Mouse (Mus musculus) ES-Bruce4 (cell line): ENCODE data around the gene Cdc42se1. TPM values are rescaled to one million over a fixed set of nuclear protein-coding genes. Genes with fewer than 3 reads are reported as not detected.

Source experiments
- H3K27ac ChIP-seq: 2 replicates; pipeline ENCODE4 v1.5.1; 2012; ENCODE audit warnings: low read length, inconsistent platforms; ENCODE audit not compliant: insufficient read depth
- H3K27me3 ChIP-seq: 2 replicates; pipeline ENCODE4 v1.6.1; 2012; ENCODE audit warnings: mild to moderate bottlenecking, low read length, inconsistent platforms; ENCODE audit not compliant: control insufficient read depth, poor library complexity, insufficient read depth, severe bottlenecking
- H3K36me3 ChIP-seq: 2 replicates; pipeline ENCODE4 v1.6.1; 2012; ENCODE audit warnings: inconsistent platforms, mild to moderate bottlenecking, low read length, moderate library complexity; ENCODE audit not compliant: control insufficient read depth, poor library complexity, insufficient read depth, severe bottlenecking
- H3K4me1 ChIP-seq: one replicate; pipeline ENCODE4 v1.8.1; 2011; ENCODE audit warnings: low read length; ENCODE audit not compliant: control insufficient read depth, insufficient read depth
- H3K4me3 ChIP-seq: 2 replicates; pipeline ENCODE4 v1.5.1; 2011; ENCODE audit warnings: low read depth, mild to moderate bottlenecking, low read length
- H3K9ac ChIP-seq: 2 replicates; pipeline ENCODE4 v1.6.1; 2012; ENCODE audit warnings: low read depth, mild to moderate bottlenecking, inconsistent platforms; ENCODE audit not compliant: poor library complexity, severe bottlenecking
- H3K9me3 ChIP-seq: replicated peaks from 2 replicates; pipeline ENCODE4 v1.6.1; 2012; ENCODE audit warnings: mild to moderate bottlenecking, low read length, inconsistent platforms; ENCODE audit not compliant: control insufficient read depth, poor library complexity, insufficient read depth, severe bottlenecking
- CTCF ChIP-seq: IDR thresholded peaks from one replicate; pipeline ENCODE4 v1.8.1; 2011; ENCODE audit warnings: low read depth, low read length
- EP300 ChIP-seq: IDR thresholded peaks from 2 replicates; pipeline ENCODE4 v1.6.1; 2011; ENCODE audit warnings: low read depth, low read length; ENCODE audit not compliant: insufficient read depth
- POLR2A ChIP-seq: IDR thresholded peaks from one replicate; pipeline ENCODE4 v1.8.1; 2011; ENCODE audit warnings: low read length; ENCODE audit not compliant: insufficient read depth
- polyA plus RNA-seq: library from polyadenylated mRNA; stranded (reverse); fragments of >200 nt; gene quantifications from 2 replicates; pipeline ENCODE4 v1.2.4, GENCODE M21; 2011; ENCODE audit warnings: low read depth; ENCODE audit not compliant: missing spikeins, insufficient read depth, insufficient read length

The Cdc42se1 gene
- polyA plus RNA-seq, 1 experiment: 57.4 TPM

- Histone ChIP-seq H3K27ac (no peak overlapping the region), H3K4me3 (no peak overlapping the region), H3K9me3 (no peaks in the 10 kb centered on the region), H3K9ac (no peak overlapping the region), H3K36me3 (peaks cover 58% of the 10 kb centered on the region), H3K27me3 (no peaks in the 10 kb centered on the region), H3K4me1 (no peaks in the 10 kb centered on the region)
- TF ChIP-seq EP300 (no peak), CTCF (no peak), POLR2A (no peak)
Observed at GRCm38 (mm10) chr3:95256931-95257330, 28.4 kb downstream of the Cdc42se1 start.

GRCm38 (mm10) chr3:95261975-95262374 is 33.4 kb downstream of the Cdc42se1 start:
- peaks cover 50% of the 10 kb centered on the region for H3K36me3 ChIP-seq
- H3K4me1 ChIP-seq: no peaks in the 10 kb centered on the region
- no peak overlapping the region for H3K9ac ChIP-seq
- H3K4me3 ChIP-seq: no peak overlapping the region
- no peaks in the 10 kb centered on the region for H3K9me3 ChIP-seq
- no peak overlapping the region for H3K27ac ChIP-seq
- TF ChIP-seq POLR2A (no peak), EP300 (no peak), CTCF (no peak)
- H3K27me3 ChIP-seq: no peaks in the 10 kb centered on the region

- H3K27ac ChIP-seq: no peak overlapping the region
- H3K4me3 ChIP-seq: no peak overlapping the region
- peaks cover 46% of the 10 kb centered on the region for H3K36me3 ChIP-seq
- H3K4me1 ChIP-seq: no peaks in the 10 kb centered on the region
- no peak overlapping the region for H3K9ac ChIP-seq
- H3K9me3 ChIP-seq: no peaks in the 10 kb centered on the region
- TF ChIP-seq CTCF (peak; percentile 83), POLR2A (no peak)
- H3K27me3 ChIP-seq: no peaks in the 10 kb centered on the region
Observed at GRCm38 (mm10) chr3:95263089-95263739, 34.7 kb downstream of the Cdc42se1 start.

- H3K4me1 ChIP-seq: peaks cover 5% of the 10 kb centered on the region
- H3K27ac ChIP-seq: no peak overlapping the region
- no peak overlapping the region for H3K9ac ChIP-seq
- no peak overlapping the region for H3K4me3 ChIP-seq
- no peaks in the 10 kb centered on the region for H3K9me3 ChIP-seq
- H3K27me3 ChIP-seq: no peaks in the 10 kb centered on the region
- peaks cover 34% of the 10 kb centered on the region for H3K36me3 ChIP-seq
- TF ChIP-seq POLR2A (no peak), EP300 (no peak), CTCF (no peak)
Observed at GRCm38 (mm10) chr3:95264724-95265123, 36.2 kb downstream of the Cdc42se1 start.

GRCm38 (mm10) chr3:95266052-95266451 is 37.5 kb downstream of the Cdc42se1 start:
- no peaks in the 10 kb centered on the region for H3K27me3 ChIP-seq
- no peaks in the 10 kb centered on the region for H3K9me3 ChIP-seq
- TF ChIP-seq POLR2A: no peak
- no peak for TF ChIP-seq EP300
- no peak for TF ChIP-seq CTCF
- no peak overlapping the region for H3K27ac ChIP-seq
- peaks cover 5% of the 10 kb centered on the region for H3K4me1 ChIP-seq
- H3K4me3 ChIP-seq: no peak overlapping the region
- H3K36me3 ChIP-seq: peaks cover 25% of the 10 kb centered on the region
- H3K9ac ChIP-seq: no peak overlapping the region

- no peak overlapping the region for H3K4me3 ChIP-seq
- H3K36me3 ChIP-seq: peaks cover 14% of the 10 kb centered on the region
- H3K4me1 ChIP-seq: peaks cover 8% of the 10 kb centered on the region
- no peak overlapping the region for H3K9ac ChIP-seq
- H3K9me3 ChIP-seq: no peaks in the 10 kb centered on the region
- H3K27ac ChIP-seq: no peak overlapping the region
- no peaks in the 10 kb centered on the region for H3K27me3 ChIP-seq
- TF ChIP-seq CTCF (no peak), POLR2A (no peak), EP300 (no peak)
Observed at GRCm38 (mm10) chr3:95267855-95268254, 39.3 kb downstream of the Cdc42se1 start.
